Mouse (Mus musculus) kidney, embryonic 15.5 days (tissue): ENCODE measurements around the gene Cyb5d1. TPM values are rescaled to one million over a fixed set of nuclear protein-coding genes. Genes with fewer than 3 reads are reported as not detected.

Experiments used
- ATAC-seq: fragments of 200-750 bp; cut with Nextera tagmentation; replicated peaks from 2 replicates; pipeline ENCODE4 v1.8.0; 2017; ENCODE audit warnings: moderate TSS enrichment; ENCODE audit not compliant: low FRiP score
- H3K27ac ChIP-seq: fragments of 300-500 bp; sonication (generic); 2 replicates; pipeline ENCODE4 v1.5.1; 2015; ENCODE audit warnings: mild to moderate bottlenecking, inconsistent platforms
- H3K27me3 ChIP-seq: fragments of 300-500 bp; sonication (generic); 2 replicates; pipeline ENCODE4 v1.6.1; 2015; ENCODE audit warnings: inconsistent platforms
- H3K36me3 ChIP-seq: fragments of 300-500 bp; sonication (generic); 2 replicates; pipeline ENCODE4 v1.6.1; 2015; ENCODE audit warnings: inconsistent platforms
- H3K4me1 ChIP-seq: fragments of 300-500 bp; sonication (generic); 2 replicates; pipeline ENCODE4 v1.6.1; 2015; ENCODE audit warnings: inconsistent platforms
- H3K4me2 ChIP-seq: fragments of 300-500 bp; sonication (generic); 2 replicates; pipeline ENCODE4 v1.6.1; 2015; ENCODE audit warnings: moderate library complexity, mild to moderate bottlenecking, inconsistent platforms
- H3K4me3 ChIP-seq: fragments of 300-500 bp; sonication (generic); replicated peaks from 2 replicates; pipeline ENCODE4 v1.5.1; 2015; ENCODE audit warnings: mild to moderate bottlenecking, inconsistent platforms
- H3K9ac ChIP-seq: fragments of 300-500 bp; sonication (generic); 2 replicates; pipeline ENCODE4 v1.6.1; 2015; ENCODE audit warnings: mild to moderate bottlenecking, inconsistent platforms
- H3K9me3 ChIP-seq: fragments of 300-500 bp; sonication (generic); replicated peaks from 2 replicates; pipeline ENCODE4 v1.6.1; 2016; ENCODE audit warnings: inconsistent platforms
- WGBS: fragments of 180-500 bp; shearing (Covaris S2); methylation state at CpG from one replicate; pipeline ENCODE4 v1.1.7; 2015; ENCODE audit warnings: mixed read lengths; 5-methylcytosine and 5-hydroxymethylcytosine counted together
- polyA plus RNA-seq: library from polyadenylated mRNA; unstranded; fragments of >200 nt; fragmentation: Nextera tagmentation; extraction: Ambion mirVana; gene quantifications from 2 replicates; pipeline ENCODE4 v1.2.1, GENCODE M21; 2015

Gene Cyb5d1
- polyA plus RNA-seq, 1 experiment from 2014 or later = 30.5 TPM

- WGBS = 21% methylated on average over 2 of the region's 2 CpGs
- Histone ChIP-seq H3K4me2 (peak overlapping the region; percentile 87), H3K9ac (peak overlapping the region; percentile 99), H3K4me1 (peaks cover 55% of the 10 kb centered on the region), H3K4me3 (peak overlapping the region; percentile 94), H3K36me3 (peaks cover 24% of the 10 kb centered on the region), H3K27ac (peak overlapping the region; percentile 100), H3K9me3 (no peaks in the 10 kb centered on the region), H3K27me3 (no peaks in the 10 kb centered on the region)
- ATAC-seq = no peak
Measured at GRCm38 (mm10) chr11:69369990-69370816, 25.2 kb downstream of the Cyb5d1 start.

- H3K27ac ChIP-seq = peak within 1 kb of the TSS; percentile 100
- no peak for ATAC-seq
- no peaks in the 10 kb centered on the region for H3K9me3 ChIP-seq
- H3K4me3 ChIP-seq = peak within 1 kb of the TSS; percentile 94
- 3% methylated on average over 15 of the region's 34 CpGs for WGBS
- H3K27me3 ChIP-seq = no peaks in the 10 kb centered on the region
- peaks cover 63% of the 10 kb centered on the region for H3K4me1 ChIP-seq
- peaks cover 18% of the 10 kb centered on the region for H3K36me3 ChIP-seq
- peak within 1 kb of the TSS; percentile 99 for H3K9ac ChIP-seq
- peak within 1 kb of the TSS; percentile 87 for H3K4me2 ChIP-seq
Measured at GRCm38 (mm10) chr11:69369215-69369989, 26.0 kb downstream of the Cyb5d1 start, which contains the start of gene Chd3. Gene Chd3, minus strand, starts transcription at chr11:69369406.

- peaks cover 12% of the 10 kb centered on the region for H3K36me3 ChIP-seq
- H3K4me1 ChIP-seq = peaks cover 69% of the 10 kb centered on the region
- peak overlapping the region; percentile 99 for H3K9ac ChIP-seq
- ATAC-seq = no peak
- H3K4me3 ChIP-seq = peak overlapping the region; percentile 94
- no peaks in the 10 kb centered on the region for H3K9me3 ChIP-seq
- peak overlapping the region; percentile 87 for H3K4me2 ChIP-seq
- no peaks in the 10 kb centered on the region for H3K27me3 ChIP-seq
- peak overlapping the region; percentile 100 for H3K27ac ChIP-seq
- WGBS = under 1% methylated on average over 67 of the region's 106 CpGs
Measured at GRCm38 (mm10) chr11:69368356-69369214, 26.8 kb downstream of the Cyb5d1 start.

- peaks cover 12% of the 10 kb centered on the region for H3K36me3 ChIP-seq
- peak overlapping the region; percentile 87 for H3K4me2 ChIP-seq
- H3K27me3 ChIP-seq = no peaks in the 10 kb centered on the region
- H3K4me1 ChIP-seq = peaks cover 71% of the 10 kb centered on the region
- no peaks in the 10 kb centered on the region for H3K9me3 ChIP-seq
- ATAC-seq = 0 out of 2 replicates have a peak, but pooled peaks have one; percentile 3
- H3K4me3 ChIP-seq = peak overlapping the region; percentile 94
- WGBS = 1% methylated on average over 22 of the region's 22 CpGs
- peak overlapping the region; percentile 100 for H3K27ac ChIP-seq
- peak overlapping the region; percentile 99 for H3K9ac ChIP-seq
Measured at GRCm38 (mm10) chr11:69367616-69368355, 27.6 kb downstream of the Cyb5d1 start.

- Histone ChIP-seq H3K9ac (peak overlapping the region; percentile 99), H3K4me2 (peak overlapping the region; percentile 87), H3K4me3 (peak overlapping the region; percentile 94), H3K27me3 (no peaks in the 10 kb centered on the region), H3K4me1 (peaks cover 63% of the 10 kb centered on the region), H3K36me3 (peaks cover 18% of the 10 kb centered on the region), H3K9me3 (no peaks in the 10 kb centered on the region), H3K27ac (peak overlapping the region; percentile 100)
- no peak for ATAC-seq
- WGBS = under 1% methylated on average over 22 of the region's 22 CpGs
Measured at GRCm38 (mm10) chr11:69366855-69367615, 28.4 kb downstream of the Cyb5d1 start.

GRCm38 (mm10) chr11:69366157-69366854, 29.1 kb downstream of the Cyb5d1 start:
- Histone ChIP-seq H3K4me2 (peak overlapping the region; percentile 87), H3K36me3 (peaks cover 25% of the 10 kb centered on the region), H3K27me3 (no peaks in the 10 kb centered on the region), H3K9me3 (no peaks in the 10 kb centered on the region), H3K4me1 (peaks cover 58% of the 10 kb centered on the region), H3K27ac (peak overlapping the region; percentile 100), H3K4me3 (peak overlapping the region; percentile 94), H3K9ac (peak overlapping the region; percentile 99)
- ATAC-seq = peak; percentile 83
- WGBS = 1% methylated on average over 26 of the region's 26 CpGs

- H3K4me2 ChIP-seq = peak overlapping the region; percentile 87
- no peaks in the 10 kb centered on the region for H3K27me3 ChIP-seq
- peak overlapping the region; percentile 100 for H3K27ac ChIP-seq
- no peak for ATAC-seq
- no peaks in the 10 kb centered on the region for H3K9me3 ChIP-seq
- H3K4me1 ChIP-seq = peaks cover 52% of the 10 kb centered on the region
- peaks cover 31% of the 10 kb centered on the region for H3K36me3 ChIP-seq
- peak overlapping the region; percentile 94 for H3K4me3 ChIP-seq
- peak overlapping the region; percentile 45 for H3K9ac ChIP-seq
- WGBS = 13% methylated on average over 6 of the region's 6 CpGs
Measured at GRCm38 (mm10) chr11:69365722-69366121, 29.7 kb downstream of the Cyb5d1 start.

GRCm38 (mm10) chr11:69364910-69365309, 30.5 kb downstream of the Cyb5d1 start:
- H3K4me2 ChIP-seq = peak overlapping the region; percentile 87
- H3K9me3 ChIP-seq = no peaks in the 10 kb centered on the region
- ATAC-seq = peak; percentile 64
- H3K4me1 ChIP-seq = peaks cover 49% of the 10 kb centered on the region
- 2% methylated on average over 6 of the region's 6 CpGs for WGBS
- H3K36me3 ChIP-seq = peaks cover 39% of the 10 kb centered on the region
- peak overlapping the region; percentile 94 for H3K4me3 ChIP-seq
- H3K27me3 ChIP-seq = no peaks in the 10 kb centered on the region
- peak overlapping the region; percentile 29; the same call in 1 of the 2 replicates for H3K9ac ChIP-seq
- peak overlapping the region; percentile 100 for H3K27ac ChIP-seq

GRCm38 (mm10) chr11:69364376-69364775, 31.1 kb downstream of the Cyb5d1 start:
- ATAC-seq = no peak

GRCm38 (mm10) chr11:69362479-69362878, 33.0 kb downstream of the Cyb5d1 start:
- Histone ChIP-seq H3K36me3 (peaks cover 64% of the 10 kb centered on the region), H3K9me3 (no peaks in the 10 kb centered on the region)
- no peak for ATAC-seq

More at GRCm38 (mm10) chr11:69364376-69364775, 31.1 kb downstream of the Cyb5d1 start:
- H3K4me3 ChIP-seq = peak overlapping the region; percentile 94
- H3K9ac ChIP-seq = peak overlapping the region; percentile 12; the same call in 1 of the 2 replicates
- no peaks in the 10 kb centered on the region for H3K9me3 ChIP-seq
- WGBS = 31% methylated on average over 8 of the region's 8 CpGs
- no peaks in the 10 kb centered on the region for H3K27me3 ChIP-seq
- H3K4me2 ChIP-seq = peak overlapping the region; percentile 87
- H3K36me3 ChIP-seq = peaks cover 45% of the 10 kb centered on the region
- H3K4me1 ChIP-seq = peaks cover 46% of the 10 kb centered on the region
- H3K27ac ChIP-seq = peak overlapping the region; percentile 100

More at GRCm38 (mm10) chr11:69362479-69362878, 33.0 kb downstream of the Cyb5d1 start:
- H3K4me2 ChIP-seq = no peak overlapping the region
- no peak overlapping the region for H3K9ac ChIP-seq
- H3K4me3 ChIP-seq = no peak overlapping the region
- WGBS = 72% methylated on average over 2 of the region's 2 CpGs
- no peak overlapping the region for H3K27ac ChIP-seq
- no peaks in the 10 kb centered on the region for H3K27me3 ChIP-seq
- H3K4me1 ChIP-seq = peaks cover 39% of the 10 kb centered on the region
